Mouse (Mus musculus): ENCODE results near the gene 2310034G01Rik.
A peak's percentile ranks its signal among the peaks of the same experiment; 100 is the strongest.

Gene 2310034G01Rik

GRCm38 (mm10) chr19:46358381-46358780 lies 8.3 kb upstream of the 2310034G01Rik start:
- DNase-seq (ENCODE audit: low read depth, low spot score): no peak

DNA sequence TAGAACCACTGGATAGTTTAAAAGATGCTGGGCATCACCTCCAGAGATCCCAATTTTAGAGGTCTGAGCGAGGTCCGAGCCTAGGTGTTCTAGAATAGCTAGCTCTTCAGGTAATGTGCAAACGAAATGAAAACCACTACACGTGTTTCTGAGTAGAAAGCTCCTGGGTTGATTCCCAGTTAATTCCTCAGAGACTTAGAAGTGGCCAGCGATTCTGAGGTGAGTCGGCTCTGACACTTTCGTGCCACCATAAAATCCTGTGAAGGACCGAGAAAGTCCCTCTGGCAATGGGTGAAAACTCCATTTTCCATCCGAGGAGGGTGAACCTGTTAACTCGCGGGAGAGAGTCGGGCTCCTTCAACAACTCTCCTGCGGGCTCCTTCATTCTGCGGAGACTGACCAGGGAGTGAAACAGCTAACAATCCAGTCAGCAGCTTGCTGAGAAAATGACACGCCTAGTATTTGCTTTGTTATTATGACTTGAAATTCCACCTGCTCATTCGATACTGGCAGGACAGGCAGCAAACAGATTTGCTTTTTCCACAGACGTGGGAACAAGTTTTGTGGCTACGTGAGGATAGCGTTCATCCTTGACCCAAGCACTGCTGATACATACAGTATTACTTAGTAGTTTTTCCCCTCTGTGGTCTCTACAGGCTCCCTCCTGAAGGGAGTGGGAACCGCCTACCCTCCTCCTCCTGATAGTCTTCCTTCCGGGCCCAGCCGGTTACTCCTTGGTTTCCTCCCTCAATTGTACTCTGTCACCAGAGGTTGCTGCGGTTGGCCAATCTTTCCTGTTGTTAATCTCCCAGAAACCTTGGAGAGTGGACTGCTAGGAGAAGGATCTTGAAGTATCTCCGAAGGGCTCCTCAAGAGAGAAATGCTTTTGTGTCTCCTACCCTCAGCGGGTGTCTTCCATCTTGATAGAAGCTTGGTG lies 7.5 kb upstream of the 2310034G01Rik start:
- DNase-seq (ENCODE audit: low read depth, low spot score): no peak

- DNase-seq (ENCODE audit: low read depth, low spot score): peak; percentile 58
Measured at GRCm38 (mm10) chr19:46356701-46357138, 6.6 kb upstream of the 2310034G01Rik start.

DNA sequence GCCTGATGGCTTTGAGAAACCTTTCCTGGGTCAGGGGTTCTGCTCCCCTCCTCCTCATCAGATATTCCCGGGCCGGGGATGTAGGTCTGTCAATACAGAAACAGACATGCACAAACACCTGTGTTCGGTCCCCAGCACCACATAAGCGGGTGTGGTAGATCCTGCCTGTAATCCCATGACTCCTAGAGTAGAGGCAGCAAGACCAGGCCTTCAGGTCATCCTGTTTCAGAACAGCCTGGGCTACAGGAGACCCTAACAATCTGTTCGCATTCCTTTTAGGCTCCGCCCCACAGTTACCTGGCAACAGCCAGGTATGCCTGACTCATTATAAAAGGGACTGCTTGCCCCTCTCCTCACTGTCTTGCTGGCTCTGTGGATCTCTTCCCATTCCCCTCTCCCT lies 552 bp downstream of the 2310034G01Rik start:
- DNase-seq (ENCODE audit: low read depth, low spot score): no peak

DNA sequence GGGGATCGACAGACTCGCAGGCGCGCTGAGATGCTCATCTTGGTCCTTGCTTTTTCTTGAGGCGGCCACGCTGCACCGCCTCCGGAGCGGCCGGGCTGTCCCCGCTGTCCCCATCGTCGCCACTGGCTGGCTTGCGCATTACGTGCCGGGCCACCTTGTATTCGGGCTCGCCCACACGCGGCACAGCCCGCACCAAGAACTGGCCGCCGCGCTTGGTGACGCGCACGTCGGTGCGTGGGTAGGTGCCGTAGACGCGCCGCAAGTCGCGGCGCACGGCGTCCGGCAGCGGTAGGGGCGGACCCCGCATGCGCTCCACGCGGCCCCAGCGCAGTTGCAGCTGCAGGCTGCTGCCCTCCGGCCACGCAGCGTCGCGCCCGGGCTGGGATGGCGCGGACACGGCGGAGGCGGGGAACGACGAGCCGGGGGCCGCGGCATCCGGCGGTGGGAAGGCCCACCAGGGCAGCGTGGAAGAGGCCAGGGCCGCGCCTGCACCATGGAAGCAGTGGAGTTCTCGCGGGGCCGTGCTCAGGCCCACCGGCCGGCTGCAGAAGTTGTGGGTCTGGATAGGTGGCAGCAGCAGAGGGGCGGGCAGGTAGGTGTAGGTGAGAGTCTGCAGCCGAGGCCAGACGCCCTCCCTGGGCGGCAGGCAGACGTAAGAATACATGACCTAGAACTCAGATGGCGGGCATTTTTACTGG lies 1.2 kb downstream of the 2310034G01Rik start:
- no peak for DNase-seq (ENCODE audit: low read depth, low spot score)

DNA sequence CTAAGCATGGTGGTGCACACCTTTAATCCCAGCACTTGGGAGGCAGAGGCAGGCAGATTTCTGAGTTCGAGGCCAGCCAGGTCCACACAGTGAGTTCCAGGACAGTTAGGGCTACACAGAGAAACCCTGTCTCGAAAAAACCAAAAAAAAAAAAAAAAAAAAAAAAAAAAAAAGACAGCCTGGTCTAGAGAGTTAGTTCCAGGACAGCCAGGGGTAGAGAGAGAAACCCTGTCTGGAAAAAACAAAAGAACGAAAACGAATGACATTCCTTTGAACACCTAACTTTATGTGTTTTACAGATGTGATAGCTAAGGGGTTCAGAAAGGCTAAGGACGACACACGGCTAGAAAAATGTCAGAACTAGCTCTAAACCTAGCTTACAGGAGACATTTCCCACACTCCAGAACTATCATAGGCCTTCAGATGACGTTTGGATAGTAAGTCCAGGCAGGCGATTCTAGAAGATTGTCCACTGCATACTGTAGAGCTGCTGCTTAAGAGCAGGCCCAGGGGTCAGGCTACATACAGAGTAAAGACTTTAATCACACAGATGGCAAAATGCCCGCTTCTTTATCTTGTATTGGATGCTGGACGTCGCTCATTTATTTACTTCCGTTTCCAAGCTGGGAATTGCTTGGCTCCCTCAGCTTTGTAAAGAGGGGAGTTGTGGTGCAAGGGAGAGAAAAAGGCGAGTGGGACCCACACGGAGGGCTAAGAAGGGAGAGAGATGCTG lies 2.0 kb downstream of the 2310034G01Rik start:
- DNase-seq (ENCODE audit: low read depth, low spot score): no peak

DNA sequence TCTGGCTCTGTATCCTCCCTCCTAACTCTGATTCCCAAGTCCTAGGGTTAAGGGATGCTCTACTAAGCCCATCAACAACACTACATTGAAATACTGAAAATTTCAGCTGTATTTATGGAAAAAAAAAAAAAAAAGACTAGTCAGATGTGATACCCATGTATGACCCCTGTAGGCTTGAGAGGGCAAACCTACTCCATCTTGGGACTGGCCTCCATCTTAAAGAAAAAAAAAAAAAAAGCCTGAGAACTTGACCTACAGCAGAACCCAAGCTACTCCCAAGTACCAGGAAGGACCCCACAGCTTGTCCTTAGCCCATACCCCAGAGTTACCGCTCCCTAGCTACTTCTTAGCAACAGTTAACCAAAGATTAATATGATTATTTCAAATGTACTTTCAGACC lies 3.0 kb downstream of the 2310034G01Rik start:
- no peak for DNase-seq (ENCODE audit: low read depth, low spot score)

DNA sequence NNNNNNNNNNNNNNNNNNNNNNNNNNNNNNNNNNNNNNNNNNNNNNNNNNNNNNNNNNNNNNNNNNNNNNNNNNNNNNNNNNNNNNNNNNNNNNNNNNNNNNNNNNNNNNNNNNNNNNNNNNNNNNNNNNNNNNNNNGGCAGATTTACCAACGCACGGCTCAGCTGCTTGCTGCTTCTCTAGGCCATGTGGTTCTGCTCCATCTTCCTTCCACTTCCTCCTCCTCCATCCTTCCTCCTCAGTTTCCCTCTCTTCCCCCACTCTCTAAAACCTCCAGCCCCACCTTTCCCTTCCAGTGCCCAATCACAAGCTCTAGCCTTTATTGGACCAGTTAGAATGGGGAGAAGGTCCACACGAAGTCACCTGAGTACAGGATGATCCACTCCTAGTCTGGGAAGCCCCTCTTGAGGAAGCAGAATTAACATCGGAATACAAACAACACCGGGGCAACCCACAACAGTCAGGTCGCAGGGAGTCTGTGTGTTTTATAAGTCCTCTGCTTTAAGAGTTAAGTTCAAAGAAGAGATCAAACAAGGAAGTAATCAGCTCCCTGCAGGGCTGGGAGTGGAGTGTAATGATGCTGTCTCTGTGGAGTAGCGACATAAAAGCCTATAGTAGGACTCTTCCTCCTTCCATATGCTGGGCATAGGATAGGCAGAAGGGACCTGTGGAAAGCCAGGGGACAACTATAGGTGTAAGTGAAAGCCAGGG lies 5.2 kb downstream of the 2310034G01Rik start:
- no peak for DNase-seq (ENCODE audit: low read depth, low spot score)

- DNase-seq (ENCODE audit: low read depth, low spot score): no peak
Measured at GRCm38 (mm10) chr19:46339287-46339971, 10.7 kb downstream of the 2310034G01Rik start.

DNA sequence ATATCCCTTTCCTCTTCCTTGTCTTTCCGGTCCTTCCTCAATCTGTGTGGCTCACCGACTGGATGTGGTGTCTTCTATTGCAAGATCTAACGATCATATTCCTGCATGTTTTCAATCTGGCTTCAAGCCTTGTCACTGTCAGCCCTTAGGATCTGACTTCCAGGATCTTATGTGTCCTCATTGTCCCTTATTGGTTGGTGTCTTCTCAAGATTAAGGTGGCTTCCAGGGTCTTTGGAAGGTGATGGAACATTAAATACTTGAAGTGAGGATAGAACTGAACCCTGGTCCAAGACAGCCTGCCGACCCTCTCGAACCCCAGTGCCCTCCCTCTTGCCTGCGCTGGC lies 11.2 kb downstream of the 2310034G01Rik start:
- no peak for DNase-seq (ENCODE audit: low read depth, low spot score)

- DNase-seq (ENCODE audit: low read depth, low spot score): peak; percentile 95
Measured at GRCm38 (mm10) chr19:46338331-46338936, 11.7 kb downstream of the 2310034G01Rik start, which contains the start of gene Cuedc2. Cuedc2 (minus strand) TSS chr19:46338702.

- no peak for DNase-seq (ENCODE audit: low read depth, low spot score)
Measured at GRCm38 (mm10) chr19:46337719-46338330, 12.3 kb downstream of the 2310034G01Rik start.

- DNase-seq (ENCODE audit: low read depth, low spot score): no peak
Measured at GRCm38 (mm10) chr19:46333906-46334305, 16.2 kb downstream of the 2310034G01Rik start.

DNA sequence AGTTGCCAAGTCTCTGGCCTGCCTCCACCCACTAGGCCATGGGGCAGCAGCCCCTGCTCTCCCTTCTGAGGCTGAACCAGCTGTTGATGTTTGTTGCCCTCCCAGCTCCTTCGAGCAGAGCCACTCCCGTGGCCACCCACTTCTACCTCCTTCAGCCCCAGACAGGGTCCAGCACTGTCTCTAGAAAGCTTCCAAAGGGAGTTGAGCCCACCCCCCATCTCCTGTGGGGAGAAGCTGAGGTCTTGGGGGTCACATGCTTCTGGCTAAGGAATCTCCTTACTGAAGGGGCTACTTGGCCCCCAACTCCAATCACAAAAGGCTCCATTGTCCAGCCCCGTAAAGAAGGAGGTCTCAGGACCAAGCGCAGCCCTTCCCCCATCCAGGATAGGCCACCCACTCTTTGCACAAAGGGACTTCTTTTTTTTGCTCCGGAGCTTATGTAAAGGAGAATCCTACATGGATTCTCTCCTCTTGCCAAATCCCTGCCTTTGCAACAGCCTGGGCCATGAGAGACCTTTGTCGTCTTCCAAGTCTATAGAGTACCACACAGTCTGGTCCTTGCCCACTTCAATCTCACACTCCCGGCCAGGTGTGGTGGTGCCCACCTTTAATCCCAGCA lies 17.3 kb downstream of the 2310034G01Rik start:
- no peak for DNase-seq (ENCODE audit: low read depth, low spot score)

- no peak for DNase-seq (ENCODE audit: low read depth, low spot score)
Measured at GRCm38 (mm10) chr19:46331936-46332335, 18.2 kb downstream of the 2310034G01Rik start.

GRCm38 (mm10) chr19:46331326-46331725 lies 18.8 kb downstream of the 2310034G01Rik start:
- DNase-seq (ENCODE audit: low read depth, low spot score): no peak

DNA sequence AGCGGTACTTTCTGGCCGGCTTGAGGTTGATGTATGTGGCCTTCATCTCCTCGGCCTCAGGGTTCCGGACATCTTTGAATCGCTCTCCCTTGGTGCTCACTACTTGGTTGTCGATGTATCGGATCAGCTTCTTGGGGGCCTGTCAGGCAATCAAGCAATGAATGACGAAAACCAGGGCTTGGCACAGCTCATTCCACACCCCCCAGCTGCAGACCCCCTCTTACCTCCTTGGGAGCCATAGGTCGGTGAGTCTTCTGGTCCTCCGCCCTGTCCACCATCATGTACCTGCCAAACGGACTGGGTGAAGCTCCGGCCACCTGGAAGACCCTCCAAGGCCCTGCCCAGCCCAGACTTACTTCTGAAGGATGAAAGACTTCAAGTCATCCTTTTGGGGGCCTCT lies 19.4 kb downstream of the 2310034G01Rik start:
- no peak for DNase-seq (ENCODE audit: low read depth, low spot score)

- DNase-seq (ENCODE audit: low read depth, low spot score): peak; percentile 68
Measured at GRCm38 (mm10) chr19:46329951-46330350, 20.2 kb downstream of the 2310034G01Rik start.

GRCm38 (mm10) chr19:46329031-46329641 lies 21.0 kb downstream of the 2310034G01Rik start:
- no peak for DNase-seq (ENCODE audit: low read depth, low spot score)

Data from c-Kit-negative CD71-positive TER-119-positive erythroid progenitor cells, embryonic 14.5 days (primary cell).